Mouse (Mus musculus): ENCODE measurements around the gene Capn10. TPM values are rescaled to one million over a fixed set of nuclear protein-coding genes. Genes with fewer than 3 reads are reported as not detected.

Capn10 gene
- total and polyA plus RNA-seq, 3 experiments, result 30.7 to 43.3 TPM; not detected in 1

- H3K79me2 ChIP-seq (ENCODE audit: control insufficient read depth, insufficient read depth, low read length, poor library complexity), result peaks cover 12% of the 10 kb centered on the region
- H3K9me3 ChIP-seq (replicated peaks; ENCODE audit: insufficient read depth, low read length), result no peaks in the 10 kb centered on the region
- peak; percentile 81 for DNase-seq (ENCODE audit: low read depth, low spot score)
- H3K4me1 ChIP-seq (ENCODE audit: control insufficient read depth in 1 of 2, insufficient read depth in 2 of 2, low read length in 2 of 2), result peaks cover 4 to 22% of the 10 kb centered on the region in 2 experiments
- no peaks in the 10 kb centered on the region for H3K27me3 ChIP-seq (ENCODE audit: control insufficient read depth in 1 of 2, insufficient read depth in 2 of 2, low read length in 2 of 2)
- H3K4me3 ChIP-seq (ENCODE audit: control insufficient read depth in 1 of 2, insufficient read depth in 1 of 2, low read depth in 2 of 2, low read length in 2 of 2), result peak overlapping the region; percentile 63 to 85
- H3K9ac ChIP-seq (ENCODE audit: control insufficient read depth, low read depth, low read length, poor library complexity, severe bottlenecking), result peak overlapping the region; percentile 80
- TF ChIP-seq TBP (IDR thresholded peaks at IDR 0.05; ENCODE audit: low read depth, low read length), result 0 out of 2 replicates have a peak, but pooled peaks have one; percentile 39
- no peak for TF ChIP-seq SMC3 (IDR thresholded peaks at IDR 0.05; ENCODE audit: low read depth, low read length)
- no peak for TF ChIP-seq E2F4 (IDR thresholded peaks at IDR 0.05; ENCODE audit: borderline replicate concordance, low read depth, low read length)
- peaks cover 0 to 13% of the 10 kb centered on the region in 2 experiments; a peak in 2 of 4 replicates for H3K36me3 ChIP-seq (ENCODE audit: control insufficient read depth in 1 of 2, insufficient read depth in 2 of 2, low read length in 2 of 2)
- peak overlapping the region; percentile 90 for H3K27ac ChIP-seq (ENCODE audit: control insufficient read depth, low read depth, low read length)
These were observed 565 bp upstream of the Capn10 start for GRCm38 (mm10) chr1:92933611-92934010.

GRCm38 (mm10) chr1:92935054-92935962, 1.1 kb downstream of the Capn10 start:
- Histone ChIP-seq H3K9me3 (replicated peaks; ENCODE audit: insufficient read depth, low read length) (no peaks in the 10 kb centered on the region), H3K4me1 (ENCODE audit: control insufficient read depth in 1 of 2, insufficient read depth in 2 of 2, low read length in 2 of 2) (peaks cover 4 to 22% of the 10 kb centered on the region in 2 experiments), H3K36me3 (ENCODE audit: control insufficient read depth in 1 of 2, insufficient read depth in 2 of 2, low read length in 2 of 2) (peaks cover 0 to 13% of the 10 kb centered on the region in 2 experiments; a peak in 2 of 4 replicates), H3K79me2 (ENCODE audit: control insufficient read depth, insufficient read depth, low read length, poor library complexity) (peaks cover 12% of the 10 kb centered on the region), H3K9ac (ENCODE audit: control insufficient read depth, low read depth, low read length, poor library complexity, severe bottlenecking) (peak overlapping the region; percentile 87), H3K4me3 (ENCODE audit: control insufficient read depth in 1 of 2, insufficient read depth in 1 of 2, low read depth in 2 of 2, low read length in 2 of 2) (peak overlapping the region; percentile 70 to 85), H3K27ac (ENCODE audit: control insufficient read depth, low read depth, low read length) (peak overlapping the region; percentile 29), H3K27me3 (ENCODE audit: control insufficient read depth in 1 of 2, insufficient read depth in 2 of 2, low read length in 2 of 2) (no peaks in the 10 kb centered on the region)
- peak; percentile 94 for DNase-seq (ENCODE audit: low read depth, low spot score)
- TF ChIP-seq CHD2 (IDR thresholded peaks at IDR 0.05; ENCODE audit: low read length), result no peak
- TF ChIP-seq MYC (IDR thresholded peaks at IDR 0.05; ENCODE audit: low read depth, low read length), result peak; percentile 73; the same call in 1 of the 2 replicates
- TF ChIP-seq POLR2AphosphoS2 (IDR thresholded peaks at IDR 0.05; ENCODE audit: low read length), result no peak
- TF ChIP-seq JUND (IDR thresholded peaks at IDR 0.05; ENCODE audit: low read depth, low read length), result no peak
- TF ChIP-seq GABPA (IDR thresholded peaks at IDR 0.05; ENCODE audit: low read depth, low read length), result no peak
- peak; percentile 90 for TF ChIP-seq MAX (IDR thresholded peaks at IDR 0.05; ENCODE audit: low read length)
- TF ChIP-seq CHD1 (IDR thresholded peaks at IDR 0.05; ENCODE audit: low read depth, low read length), result 0 out of 2 replicates have a peak, but pooled peaks have one; percentile 36
- peak; percentile 89 for TF ChIP-seq ZNF384 (IDR thresholded peaks at IDR 0.05; ENCODE audit: low read depth, low read length)
- peak; percentile 98 for TF ChIP-seq SIN3A (IDR thresholded peaks at IDR 0.05; ENCODE audit: low read length)
- TF ChIP-seq RAD21 (IDR thresholded peaks at IDR 0.05; ENCODE audit: low read depth, low read length), result no peak
- TF ChIP-seq MYB (IDR thresholded peaks at IDR 0.05; ENCODE audit: low read depth, low read length), result no peak
- TF ChIP-seq HCFC1 (IDR thresholded peaks at IDR 0.05; ENCODE audit: low read depth, low read length), result peak; percentile 56
- no peak for TF ChIP-seq ZKSCAN1 (IDR thresholded peaks at IDR 0.05; ENCODE audit: low read depth, low read length)
- peak; percentile 18; the same call in 1 of the 2 replicates for TF ChIP-seq USF1 (IDR thresholded peaks at IDR 0.05; ENCODE audit: low read depth, low read length)
- peak; percentile 87 for TF ChIP-seq GATA1 (IDR thresholded peaks at IDR 0.05; ENCODE audit: low read depth, low read length)
- TF ChIP-seq TCF12 (IDR thresholded peaks at IDR 0.05; ENCODE audit: low read depth, low read length), result peak; percentile 40
- TF ChIP-seq NRF1 (IDR thresholded peaks at IDR 0.05; ENCODE audit: insufficient read depth, low read depth, low read length, poor library complexity, severe bottlenecking), result no peak
- no peak for TF ChIP-seq TBP (IDR thresholded peaks at IDR 0.05; ENCODE audit: low read depth, low read length)
- TF ChIP-seq ETS1 (IDR thresholded peaks at IDR 0.05; ENCODE audit: low read depth, low read length), result peak; percentile 89
- TF ChIP-seq ZMIZ1 (IDR thresholded peaks at IDR 0.05; ENCODE audit: low read depth, low read length), result no peak
- no peak for TF ChIP-seq MAFK (IDR thresholded peaks at IDR 0.05; ENCODE audit: borderline replicate concordance, low read depth, low read length)
- no peak for TF ChIP-seq USF2 (IDR thresholded peaks at IDR 0.05; ENCODE audit: borderline replicate concordance in 1 of 2, insufficient read depth in 1 of 2, low read depth in 1 of 2, low read length in 2 of 2)
- no peak for TF ChIP-seq ELF1 (IDR thresholded peaks at IDR 0.05; ENCODE audit: low read depth, low read length)
- peak; percentile 52 for TF ChIP-seq TAL1 (IDR thresholded peaks at IDR 0.05; ENCODE audit: low read length)
- peak; percentile 65 to 68; a peak in 3 of 4 replicates for TF ChIP-seq EP300 (IDR thresholded peaks at IDR 0.05; ENCODE audit: low read depth in 1 of 2, low read length in 2 of 2)
- TF ChIP-seq MEF2A (IDR thresholded peaks at IDR 0.05; ENCODE audit: extremely low read depth, insufficient replicate concordance, low read depth, low read length, poor library complexity, severe bottlenecking), result no peak

Data from MEL (cell line).